Mouse (Mus musculus): Measurements from ENCODE around the gene Galns. TPM values are rescaled to one million over a fixed set of nuclear protein-coding genes. Genes with fewer than 3 reads are reported as not detected.

Gene Galns
- polyA plus RNA-seq, 1 experiment from 2014 or later = 6.4 TPM

DNA sequence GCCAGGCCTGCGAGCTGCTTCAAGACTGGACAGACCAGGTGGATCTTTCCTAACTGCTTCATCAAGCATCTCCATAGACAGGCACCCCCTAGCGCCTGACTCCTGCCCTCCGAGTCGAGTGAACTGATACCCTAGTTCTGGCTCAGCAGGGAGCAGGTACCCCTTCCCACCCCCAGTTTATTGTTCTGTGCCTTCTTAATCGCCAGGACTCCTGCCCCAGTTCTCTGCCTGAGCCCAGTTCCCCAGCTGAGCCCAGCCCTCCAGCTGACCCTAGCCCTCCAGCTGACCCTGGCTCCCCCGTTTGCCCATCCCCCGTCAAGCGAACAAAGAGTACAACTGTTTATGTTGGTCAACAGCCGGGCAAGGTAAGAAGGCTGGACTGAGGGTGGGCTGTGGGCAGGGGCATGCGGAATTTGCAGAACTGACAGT, 42.4 kb downstream of the Galns start:
- ATAC-seq (ENCODE audit: low FRiP score) (no peak), DNase-seq (ENCODE audit: low spot score, missing footprints) (peak; percentile 90)
- Histone ChIP-seq H3K4me1 (ENCODE audit: control insufficient read depth, insufficient read depth, low read length) (peaks cover 23% of the 10 kb centered on the region), H3K9me3 (ENCODE audit: control insufficient read depth, low read length) (no peaks in the 10 kb centered on the region), H3K27ac (ENCODE audit: low read depth, low read length) (no peak overlapping the region), H3K27me3 (ENCODE audit: control insufficient read depth, insufficient read depth, low read length) (no peaks in the 10 kb centered on the region), H3K4me3 (ENCODE audit: low read depth, low read length) (peak overlapping the region; percentile 83), H3K4me2 (peak overlapping the region; percentile 82), H3K36me3 (ENCODE audit: control insufficient read depth, insufficient read depth, low read length) (peaks cover 23% of the 10 kb centered on the region), H3K9ac (ENCODE audit: low read length) (peak overlapping the region; percentile 91)
- WGBS = 14% methylated on average over 10 of the region's 10 CpGs

DNA sequence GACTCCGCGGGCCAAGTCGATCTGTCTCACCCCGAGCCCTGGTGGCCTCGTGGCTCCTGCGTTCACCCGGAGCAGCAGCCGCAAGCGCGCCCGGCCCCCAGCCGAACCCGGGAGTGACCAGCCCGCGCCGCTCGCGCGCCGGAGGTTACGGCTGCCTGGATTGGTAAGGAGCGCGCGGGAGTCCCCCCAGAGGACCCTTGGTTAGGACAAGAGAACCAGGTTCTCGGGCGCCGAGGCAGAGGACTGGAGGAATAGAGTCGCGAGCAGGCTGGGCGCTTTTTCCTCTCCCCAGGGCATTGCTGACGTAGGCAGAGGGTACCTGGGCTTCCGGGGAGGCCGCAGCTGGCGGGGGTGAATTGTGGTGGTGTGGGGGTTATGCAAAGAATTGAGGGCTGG, 43.2 kb downstream of the Galns start:
- Histone ChIP-seq H3K4me2 (peak overlapping the region; percentile 82), H3K9me3 (ENCODE audit: control insufficient read depth, low read length) (no peaks in the 10 kb centered on the region), H3K27ac (ENCODE audit: low read depth, low read length) (peak overlapping the region; percentile 82), H3K4me1 (ENCODE audit: control insufficient read depth, insufficient read depth, low read length) (peaks cover 23% of the 10 kb centered on the region), H3K36me3 (ENCODE audit: control insufficient read depth, insufficient read depth, low read length) (peaks cover 23% of the 10 kb centered on the region), H3K27me3 (ENCODE audit: control insufficient read depth, insufficient read depth, low read length) (no peaks in the 10 kb centered on the region), H3K4me3 (ENCODE audit: low read depth, low read length) (peak overlapping the region; percentile 83), H3K9ac (ENCODE audit: low read length) (peak overlapping the region; percentile 91)
- ATAC-seq (ENCODE audit: low FRiP score) = peak; percentile 68
- DNase-seq (ENCODE audit: low spot score, missing footprints) = no peak
- under 1% methylated on average over 34 of the region's 34 CpGs for WGBS

DNA sequence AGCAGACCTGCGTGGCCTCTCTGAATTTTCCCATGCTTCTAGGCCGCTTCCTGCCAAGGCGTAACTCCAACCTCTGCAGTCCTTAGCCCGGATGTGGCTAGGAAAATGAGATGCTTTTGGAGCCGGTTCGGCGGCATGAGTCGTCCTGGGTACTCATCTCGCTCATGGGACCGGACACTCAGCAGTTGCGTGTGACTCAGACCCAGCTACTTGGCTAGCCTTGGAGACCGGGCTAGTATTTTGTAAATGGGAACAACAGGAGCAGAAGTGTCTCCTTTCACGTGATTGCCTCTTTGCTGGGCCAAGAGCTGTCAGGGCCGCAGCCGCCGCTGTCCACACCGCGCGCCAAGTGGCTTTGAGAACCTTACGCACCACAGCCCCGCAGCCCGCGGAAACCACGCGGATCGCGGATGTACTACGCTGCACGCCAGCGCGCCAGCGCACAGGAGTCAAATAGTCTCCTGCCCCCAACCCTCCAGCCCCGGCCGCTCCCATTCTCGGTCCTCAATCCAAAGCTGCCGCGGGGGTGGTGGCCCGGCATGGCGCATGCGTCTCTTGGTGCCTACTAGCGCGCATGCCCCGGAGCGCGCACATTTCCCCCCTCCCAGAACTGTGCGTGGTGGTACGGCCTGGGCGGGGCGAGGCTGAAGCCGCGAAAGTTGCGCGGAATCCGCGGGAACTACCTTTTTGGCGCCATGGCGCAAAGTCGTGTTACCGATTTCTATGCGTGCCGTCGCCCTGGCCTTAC, 43.7 kb downstream of the Galns start, which contains the start of gene Cdt1:
Cdt1 (plus strand) TSS at position 655 of the 748 bp plus-strand sequence.
- Histone ChIP-seq H3K27ac (ENCODE audit: low read depth, low read length) (peak within 1 kb of the TSS; percentile 85), H3K27me3 (ENCODE audit: control insufficient read depth, insufficient read depth, low read length) (no peaks in the 10 kb centered on the region), H3K4me3 (ENCODE audit: low read depth, low read length) (peak within 1 kb of the TSS; percentile 83), H3K36me3 (ENCODE audit: control insufficient read depth, insufficient read depth, low read length) (peaks cover 23% of the 10 kb centered on the region), H3K4me1 (ENCODE audit: control insufficient read depth, insufficient read depth, low read length) (peaks cover 23% of the 10 kb centered on the region), H3K9ac (ENCODE audit: low read length) (peak within 1 kb of the TSS; percentile 91), H3K4me2 (peak within 1 kb of the TSS; percentile 82), H3K9me3 (ENCODE audit: control insufficient read depth, low read length) (no peaks in the 10 kb centered on the region)
- DNase-seq (ENCODE audit: low spot score, missing footprints) (peak; percentile 99), ATAC-seq (ENCODE audit: low FRiP score) (peak; percentile 94)
- 1% methylated on average over 62 of the region's 62 CpGs for WGBS

GRCm38 (mm10) chr8:122566766-122567165, 44.5 kb downstream of the Galns start:
- DNase-seq (ENCODE audit: low spot score, missing footprints) (no peak), ATAC-seq (ENCODE audit: low FRiP score) (no peak)
- Histone ChIP-seq H3K27ac (ENCODE audit: low read depth, low read length) (peak overlapping the region; percentile 85), H3K4me1 (ENCODE audit: control insufficient read depth, insufficient read depth, low read length) (peaks cover 23% of the 10 kb centered on the region), H3K4me2 (peak overlapping the region; percentile 82), H3K4me3 (ENCODE audit: low read depth, low read length) (peak overlapping the region; percentile 83), H3K9me3 (ENCODE audit: control insufficient read depth, low read length) (no peaks in the 10 kb centered on the region), H3K27me3 (ENCODE audit: control insufficient read depth, insufficient read depth, low read length) (no peaks in the 10 kb centered on the region), H3K9ac (ENCODE audit: low read length) (peak overlapping the region; percentile 91), H3K36me3 (ENCODE audit: control insufficient read depth, insufficient read depth, low read length) (peaks cover 18% of the 10 kb centered on the region)
- 27% methylated on average over 6 of the region's 6 CpGs for WGBS

DNA sequence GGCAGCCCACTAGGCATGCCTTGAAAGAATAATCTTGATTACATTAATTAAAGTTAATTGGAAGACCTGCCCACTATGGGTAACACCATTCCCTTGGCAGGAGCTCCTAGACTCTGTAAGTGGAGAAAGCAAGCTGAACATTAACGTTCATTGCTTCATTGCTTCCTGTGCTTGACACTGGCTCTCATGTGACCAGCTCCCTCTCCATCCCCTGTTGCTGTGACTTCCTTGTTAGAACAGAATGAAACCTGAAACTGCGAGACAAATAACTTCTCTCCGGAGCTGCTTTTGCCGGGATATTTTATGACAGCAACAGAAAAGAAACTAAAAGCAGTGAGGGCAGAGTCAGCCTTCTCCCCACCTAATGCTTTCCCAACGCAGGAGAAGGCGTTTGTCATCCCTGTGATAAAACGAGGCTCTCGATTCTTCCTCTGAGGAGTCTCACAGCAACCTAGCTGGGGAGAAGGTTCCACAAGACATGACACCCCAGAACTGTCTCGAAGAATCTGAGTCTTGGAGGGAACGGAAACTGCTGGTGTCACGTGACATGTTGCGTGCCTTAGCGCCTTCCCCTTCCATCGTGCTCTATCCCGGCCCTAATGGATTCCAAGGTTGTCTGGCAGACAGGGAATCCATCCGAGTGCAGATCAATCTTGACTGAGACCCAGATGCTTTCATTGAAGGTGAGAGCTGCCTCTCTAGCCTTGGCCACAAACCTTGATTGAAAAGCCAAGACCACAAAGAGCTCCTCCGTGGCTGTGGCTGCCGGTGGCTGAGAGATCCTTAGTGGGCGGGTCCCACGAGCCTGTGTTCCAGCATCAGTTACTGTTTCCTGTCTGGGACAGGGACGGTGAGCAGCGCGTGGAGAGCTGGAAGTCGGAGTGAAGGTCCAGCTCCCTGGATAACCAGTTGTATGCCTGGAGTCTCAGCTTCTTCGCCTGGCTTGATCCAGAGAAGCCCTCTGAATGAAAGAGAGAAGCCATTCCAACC, 46.6 kb downstream of the Galns start:
- no peak for ATAC-seq (ENCODE audit: low FRiP score)
- 89% methylated on average over 25 of the region's 25 CpGs for WGBS
- peaks cover 3% of the 10 kb centered on the region for H3K36me3 ChIP-seq (ENCODE audit: control insufficient read depth, insufficient read depth, low read length)
- no peaks in the 10 kb centered on the region for H3K27me3 ChIP-seq (ENCODE audit: control insufficient read depth, insufficient read depth, low read length)
- H3K4me3 ChIP-seq (ENCODE audit: low read depth, low read length) = no peak overlapping the region
- no peak for DNase-seq (ENCODE audit: low spot score, missing footprints)
- no peak overlapping the region for H3K9ac ChIP-seq (ENCODE audit: low read length)
- H3K4me1 ChIP-seq (ENCODE audit: control insufficient read depth, insufficient read depth, low read length) = peaks cover 22% of the 10 kb centered on the region
- H3K27ac ChIP-seq (ENCODE audit: low read depth, low read length) = no peak overlapping the region
- no peaks in the 10 kb centered on the region for H3K9me3 ChIP-seq (ENCODE audit: control insufficient read depth, low read length)
- no peak overlapping the region for H3K4me2 ChIP-seq

- no peaks in the 10 kb centered on the region for H3K36me3 ChIP-seq (ENCODE audit: control insufficient read depth, insufficient read depth, low read length)
- H3K4me3 ChIP-seq (ENCODE audit: low read depth, low read length) = no peak overlapping the region
- no peaks in the 10 kb centered on the region for H3K9me3 ChIP-seq (ENCODE audit: control insufficient read depth, low read length)
- H3K4me2 ChIP-seq = no peak overlapping the region
- 78% methylated on average over 5 of the region's 5 CpGs for WGBS
- no peaks in the 10 kb centered on the region for H3K4me1 ChIP-seq (ENCODE audit: control insufficient read depth, insufficient read depth, low read length)
- no peak overlapping the region for H3K27ac ChIP-seq (ENCODE audit: low read depth, low read length)
- no peaks in the 10 kb centered on the region for H3K27me3 ChIP-seq (ENCODE audit: control insufficient read depth, insufficient read depth, low read length)
- DNase-seq (ENCODE audit: low spot score, missing footprints) (no peak), ATAC-seq (ENCODE audit: low FRiP score) (no peak)
- no peak overlapping the region for H3K9ac ChIP-seq (ENCODE audit: low read length)
Measured at GRCm38 (mm10) chr8:122561199-122561598, 50.1 kb downstream of the Galns start.

GRCm38 (mm10) chr8:122558671-122559349, 52.5 kb downstream of the Galns start:
- DNase-seq (ENCODE audit: low spot score, missing footprints) (no peak), ATAC-seq (ENCODE audit: low FRiP score) (no peak)
- Histone ChIP-seq H3K36me3 (ENCODE audit: control insufficient read depth, insufficient read depth, low read length) (no peaks in the 10 kb centered on the region), H3K9me3 (ENCODE audit: control insufficient read depth, low read length) (no peaks in the 10 kb centered on the region), H3K9ac (ENCODE audit: low read length) (no peak overlapping the region), H3K4me1 (ENCODE audit: control insufficient read depth, insufficient read depth, low read length) (no peaks in the 10 kb centered on the region), H3K27ac (ENCODE audit: low read depth, low read length) (no peak overlapping the region), H3K4me2 (no peak overlapping the region), H3K27me3 (ENCODE audit: control insufficient read depth, insufficient read depth, low read length) (no peaks in the 10 kb centered on the region), H3K4me3 (ENCODE audit: low read depth, low read length) (no peak overlapping the region)
- 18% methylated on average over 12 of the region's 12 CpGs for WGBS

GRCm38 (mm10) chr8:122557248-122558038, 53.8 kb downstream of the Galns start:
- no peak for ATAC-seq (ENCODE audit: low FRiP score)
- H3K27ac ChIP-seq (ENCODE audit: low read depth, low read length) = no peak overlapping the region
- H3K9ac ChIP-seq (ENCODE audit: low read length) = no peak overlapping the region
- no peaks in the 10 kb centered on the region for H3K36me3 ChIP-seq (ENCODE audit: control insufficient read depth, insufficient read depth, low read length)
- H3K9me3 ChIP-seq (ENCODE audit: control insufficient read depth, low read length) = no peaks in the 10 kb centered on the region
- no peaks in the 10 kb centered on the region for H3K27me3 ChIP-seq (ENCODE audit: control insufficient read depth, insufficient read depth, low read length)
- 50% methylated on average over 10 of the region's 10 CpGs for WGBS
- H3K4me1 ChIP-seq (ENCODE audit: control insufficient read depth, insufficient read depth, low read length) = no peaks in the 10 kb centered on the region
- no peak overlapping the region for H3K4me3 ChIP-seq (ENCODE audit: low read depth, low read length)
- no peak for DNase-seq (ENCODE audit: low spot score, missing footprints)
- H3K4me2 ChIP-seq = no peak overlapping the region

Measured in midbrain, embryonic 11.5 days (tissue).